Mouse (Mus musculus) spleen, adult 10 weeks (tissue): ENCODE results near the gene Slc4a3. TPM values are rescaled to one million over a fixed set of nuclear protein-coding genes. Genes with fewer than 3 reads are reported as not detected.

Source experiments
- polyA plus RNA-seq: library from polyadenylated mRNA; stranded (reverse); fragments of 350-450 nt; fragmentation: Illumina TruSeq; extraction: RNeasy Lipid Tissue Mini Kit (QIAGEN cat#74804); gene quantifications from one replicate; pipeline ENCODE4 v1.2.3, GENCODE M21; 2015; ENCODE audit warnings: low replicate concordance; ENCODE audit not compliant: insufficient read depth

The Slc4a3 gene
- 0.81 TPM for polyA plus RNA-seq

DNA sequence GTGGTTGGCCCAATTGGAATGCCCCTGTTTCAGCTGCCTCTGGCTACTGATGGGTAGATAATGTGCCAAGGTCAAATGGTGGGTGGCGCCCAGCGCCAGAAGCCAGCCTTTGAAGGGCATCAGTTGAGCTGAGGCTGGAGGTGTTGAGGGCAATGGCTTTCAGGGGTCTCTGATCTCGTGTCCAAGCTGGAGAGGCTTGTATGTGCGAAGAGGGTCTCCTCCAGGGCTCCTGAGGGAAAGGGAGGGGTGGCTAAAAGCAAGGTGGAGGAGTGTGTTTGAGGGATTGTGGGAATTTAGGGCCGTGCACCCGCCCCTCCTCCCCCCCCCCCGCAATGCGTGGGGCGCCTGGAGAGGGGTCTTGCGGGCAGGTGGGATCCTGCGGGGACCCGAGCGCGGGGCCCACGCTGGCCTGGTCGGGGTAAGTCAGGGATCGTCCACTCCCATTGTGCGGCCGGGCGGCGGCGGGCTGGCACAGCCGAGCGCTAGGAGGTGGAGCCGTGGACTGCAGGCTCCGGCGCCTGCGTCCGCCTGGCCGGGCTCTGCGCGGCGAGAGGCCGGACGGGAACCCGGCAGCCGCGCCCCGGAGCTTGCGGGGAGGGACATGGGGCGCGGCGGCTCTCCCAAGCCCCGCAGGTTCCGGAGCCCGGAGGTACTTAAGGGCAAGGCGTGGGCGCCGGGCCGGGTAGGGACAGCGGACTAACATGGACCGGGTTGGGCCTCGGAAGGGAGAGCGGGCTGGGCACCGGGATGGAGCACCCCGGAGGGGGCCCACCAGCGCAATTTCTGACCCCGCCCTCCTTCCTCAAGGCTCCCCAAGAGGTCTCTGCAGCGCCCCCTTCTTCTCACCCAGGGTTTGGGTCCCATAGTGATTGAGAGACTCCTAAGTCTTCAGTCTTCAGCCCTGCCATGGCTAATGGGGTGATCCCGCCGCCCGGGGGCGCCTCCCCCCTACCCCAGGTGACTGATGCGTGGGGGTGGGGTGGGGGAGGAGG lies at the start of gene Slc4a3:
TSS of gene Slc4a3 (plus strand) at position 302 of the 992 bp plus-strand sequence.

DNA sequence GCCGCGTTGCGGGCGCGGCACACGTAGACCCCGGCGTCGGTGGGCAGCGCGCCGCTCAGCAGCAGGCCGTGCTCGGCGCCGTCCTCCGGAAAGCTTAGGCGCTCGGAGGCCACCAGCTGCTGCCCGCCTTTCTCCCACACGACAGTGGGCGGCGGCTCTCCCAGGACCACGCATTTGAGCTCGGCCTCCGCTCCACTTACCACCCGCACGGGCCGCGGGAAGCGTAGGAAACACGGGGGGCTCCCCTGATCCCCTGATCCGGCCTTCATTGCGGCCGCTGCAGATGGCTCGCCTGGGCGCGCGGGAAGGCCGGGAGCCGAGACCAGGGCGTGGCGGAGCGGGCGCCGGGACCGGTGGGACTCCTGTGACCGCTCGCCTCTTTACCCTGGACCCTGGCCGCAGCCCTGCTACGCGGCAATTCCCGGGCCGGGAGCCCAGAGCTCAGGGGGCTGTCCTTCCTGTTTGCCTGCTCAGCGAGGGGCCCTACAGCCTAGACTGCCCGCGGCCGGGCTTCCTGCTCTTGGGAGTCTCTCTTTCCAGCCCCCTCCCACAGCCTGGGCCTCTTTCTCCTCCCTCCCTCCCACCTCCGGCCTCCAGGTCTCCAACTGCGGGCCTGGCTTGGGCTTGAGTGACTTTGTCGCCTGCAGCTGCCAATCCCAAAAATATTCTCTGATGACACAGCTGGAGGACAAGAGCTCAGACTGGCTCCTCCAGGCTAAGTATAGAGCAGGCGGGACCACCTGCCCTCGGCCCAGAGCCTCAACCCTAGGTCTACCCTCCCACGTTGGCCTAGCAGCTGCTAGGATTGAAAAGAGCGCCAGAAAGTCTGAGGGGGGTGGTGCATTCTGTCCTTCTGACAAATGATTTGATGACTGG lies 39.9 kb upstream of the Slc4a3 start, which contains the start of gene Obsl1:
TSS of gene Obsl1 (minus strand) at position 497 of the 876 bp plus-strand sequence.

DNA sequence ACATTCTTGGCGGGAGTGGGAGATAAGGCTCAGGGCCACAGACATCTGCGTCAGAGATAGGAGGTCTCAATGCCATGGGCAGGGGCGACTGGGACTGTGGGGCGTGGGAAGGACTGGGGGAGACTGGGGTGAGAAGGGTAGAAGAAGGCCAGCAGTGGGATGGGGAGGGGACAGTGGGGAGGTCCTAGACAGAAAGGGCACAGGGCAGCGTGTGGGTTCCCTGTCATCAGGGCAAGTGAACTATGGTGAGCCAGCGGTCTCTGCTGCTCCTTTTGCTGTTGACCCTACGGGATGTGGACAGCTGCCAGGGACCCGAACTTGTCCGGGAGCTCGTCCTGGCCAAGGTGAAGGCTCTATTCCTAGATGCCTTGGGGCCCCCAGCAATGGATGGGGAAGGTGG lies 39.1 kb upstream of the Slc4a3 start, which contains the start of gene Inha:
TSS of gene Inha (plus strand) at position 72 of the 400 bp plus-strand sequence.

DNA sequence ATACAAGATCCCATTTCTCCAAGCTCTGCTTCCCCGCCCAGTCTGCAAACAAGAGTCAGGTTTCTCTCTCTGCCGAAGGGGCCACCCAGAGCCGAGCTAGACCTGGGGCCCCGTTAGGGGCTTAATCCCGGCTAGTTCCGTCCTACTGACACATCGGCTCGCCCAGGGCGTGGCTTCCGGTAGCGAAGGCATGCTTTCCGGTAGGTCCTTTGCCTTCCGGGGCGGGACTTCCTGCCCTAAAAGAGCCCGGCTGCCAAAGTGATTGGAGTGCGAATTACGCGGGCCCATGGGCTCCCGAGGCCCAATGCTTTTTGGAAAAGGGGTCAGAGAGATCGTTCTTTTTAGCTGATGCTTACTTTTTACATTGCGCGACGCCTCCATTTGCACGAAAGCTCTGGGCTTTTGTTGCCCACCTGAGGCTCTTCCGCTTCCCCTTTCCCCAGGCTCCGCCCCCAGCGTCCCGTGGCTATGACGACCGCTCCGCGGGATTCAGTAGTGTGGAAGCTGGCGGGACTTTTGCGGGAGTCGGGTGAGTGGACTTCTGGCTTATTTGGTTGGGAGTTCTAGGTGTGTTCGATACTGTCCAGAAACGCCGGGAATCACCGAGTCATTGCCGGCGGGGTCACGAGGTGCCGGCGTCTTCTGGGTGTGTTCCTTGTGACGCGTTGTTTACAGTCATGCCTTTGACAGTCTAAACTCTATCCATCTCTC lies 24.6 kb upstream of the Slc4a3 start, which contains the start of gene Stk11ip:
TSS of gene Stk11ip (plus strand) at position 209 of the 711 bp plus-strand sequence.

Other genes with a start within 250 kb of the Slc4a3 start
- gene Dnpep, start 228.3 kb upstream of the Slc4a3 start, polyA plus RNA-seq = 14.7 TPM
- gene Des, start 185.9 kb upstream of the Slc4a3 start, polyA plus RNA-seq = 23.7 TPM
- gene Speg, start 171.0 kb upstream of the Slc4a3 start, polyA plus RNA-seq = 4.5 TPM
- 50.7 TPM for gene Gmppa, start 110.3 kb upstream of the Slc4a3 start, polyA plus RNA-seq
- not detected for gene Asic4, start 95.8 kb upstream of the Slc4a3 start, polyA plus RNA-seq
- 1.1 TPM for gene Chpf, start 67.0 kb upstream of the Slc4a3 start, polyA plus RNA-seq
- gene Tmem198, start 66.7 kb upstream of the Slc4a3 start, polyA plus RNA-seq = 0.21 TPM
- 1.4 TPM for gene Obsl1, start 39.8 kb upstream of the Slc4a3 start, polyA plus RNA-seq
- 0.32 TPM for gene Inha, start 39.2 kb upstream of the Slc4a3 start, polyA plus RNA-seq
- 32.4 TPM for gene Stk11ip, start 24.7 kb upstream of the Slc4a3 start, polyA plus RNA-seq